In the genomic region with DNA sequence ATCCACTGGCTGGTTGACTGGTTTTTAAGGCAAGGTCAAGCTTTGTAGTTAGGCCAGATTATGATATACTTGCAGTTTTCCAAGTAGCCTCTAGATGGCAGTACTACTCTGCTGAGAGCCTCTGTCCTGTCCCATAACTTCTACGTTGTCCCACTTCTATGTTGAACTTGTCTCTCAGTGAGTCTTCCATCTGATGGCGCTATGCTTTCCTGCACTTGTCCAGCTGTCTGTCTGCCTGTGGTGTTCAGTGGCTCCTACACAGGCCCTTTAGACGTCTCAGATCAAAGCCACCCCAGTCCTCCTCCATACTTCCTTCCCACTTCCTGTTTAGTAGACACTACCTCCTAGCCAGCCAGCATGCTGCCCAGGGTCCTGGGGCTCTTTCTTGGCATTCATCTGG, we compare ENCODE assay signal across 9 mouse cellular contexts. TPM values are rescaled to one million over a fixed set of nuclear protein-coding genes. Genes with fewer than 3 reads are reported as not detected.
DNase-seq lines count a peak whose midpoint lies in the region; ATAC-seq lines count a peak whose summit lies in the region.
"Had no signal": no experiment of that assay in that cellular context is flagged by ENCODE, and none has a peak within 500 bp of the region (broad histone marks: within the 10 kb centered on the region; RNA-seq: fewer than 3 reads in every experiment).

No protein-coding gene starts in this region.

- H3K36me3 ChIP-seq in midbrain, embryonic 16.5 days (ENCODE audit: control insufficient read depth, insufficient read depth, low read length) = peaks cover 13% of the 10 kb centered on the region

- no peak overlapping the region for H3K9ac ChIP-seq in midbrain, embryonic 16.5 days (ENCODE audit: low read depth, low read length)

- 31% methylated on average over 3 of the region's 3 CpGs for WGBS in midbrain, embryonic 16.5 days

- no peak overlapping the region for H3K4me2 ChIP-seq in midbrain, embryonic 16.5 days (ENCODE audit: low read length)

- peak; percentile 78 for ATAC-seq in CD4-positive, CD25-positive, alpha-beta regulatory T cell, adult 4 months
- ATAC-seq in midbrain, embryonic 16.5 days = peak; percentile 46; the same call in 1 of the 2 replicates

- H3K4me1 ChIP-seq in midbrain, embryonic 16.5 days (ENCODE audit: control insufficient read depth, insufficient read depth, low read length) = no peaks in the 10 kb centered on the region

- no peak overlapping the region for H3K4me3 ChIP-seq in midbrain, embryonic 16.5 days (ENCODE audit: low read depth, low read length)
- H3K4me3 ChIP-seq: myocyte had no signal

- no peaks in the 10 kb centered on the region for H3K9me3 ChIP-seq in midbrain, embryonic 16.5 days (replicated peaks; ENCODE audit: control insufficient read depth, low read length, poor library complexity, severe bottlenecking)

- peak; percentile 19 to 46 for DNase-seq in frontal cortex, postnatal 36 days (ENCODE audit: low spot score in 2 of 2)
- DNase-seq in frontal cortex, postnatal 10 days (ENCODE audit: low spot score in 2 of 2) = no peak
- peak; percentile 57 for DNase-seq in c-Kit-positive CD71-positive TER-119-positive erythroid progenitor cells, embryonic 14.5 days (ENCODE audit: low spot score)
- peak; percentile 41 for DNase-seq in heart, postnatal 4 days
- DNase-seq in layer of hippocampus, postnatal 14 days (ENCODE audit: low spot score in 2 of 2) = peak; percentile 18 to 52
- no peak for DNase-seq in testis, postnatal 10 days (ENCODE audit: low spot score)

- H3K27me3 ChIP-seq in midbrain, embryonic 16.5 days (ENCODE audit: control insufficient read depth, insufficient read depth, low read depth, low read length) = no peaks in the 10 kb centered on the region

- no peak overlapping the region for H3K27ac ChIP-seq in midbrain, embryonic 16.5 days (ENCODE audit: low read length)

RNA-seq across cellular contexts. Expression of gene Oxct2a, which starts 17.6 kb away (rescaled TPM):
- polyA plus RNA-seq in CD4-positive, CD25-positive, alpha-beta regulatory T cell, adult 4 months (2017; shearing (Covaris generic)) = not detected
- not detected for total RNA-seq in heart, postnatal 4 days (2021)
- total RNA-seq in layer of hippocampus, postnatal 14 days (2021) = under 1 TPM in 1 of 2 experiments, not detected in 1; 0.18 TPM
- 0.15 TPM in 1 of 2 replicates, not detected in the other for polyA plus RNA-seq in midbrain, embryonic 16.5 days (2015; fragmentation: Nextera tagmentation; extraction: Ambion mirVana)

RNA-seq across cellular contexts. Expression of gene Bmp8a, which starts 37.3 kb away (rescaled TPM):
- not detected for polyA plus RNA-seq in CD4-positive, CD25-positive, alpha-beta regulatory T cell, adult 4 months (2017; shearing (Covaris generic))
- under 1 TPM in 1 of 2 experiments, not detected in 1; 0.14 TPM for total RNA-seq in heart, postnatal 4 days (2021)
- not detected for total RNA-seq in layer of hippocampus, postnatal 14 days (2021)
- 0.21 TPM in 1 of 2 replicates, not detected in the other for polyA plus RNA-seq in midbrain, embryonic 16.5 days (2015; fragmentation: Nextera tagmentation; extraction: Ambion mirVana)

RNA-seq across cellular contexts. Expression of gene Pabpc4, which starts 43.6 kb away (rescaled TPM):
- 10 to 100 TPM; 10.3 to 17.7 TPM for polyA plus RNA-seq in CD4-positive, CD25-positive, alpha-beta regulatory T cell, adult 4 months (2017; shearing (Covaris generic))
- total RNA-seq in heart, postnatal 4 days (2021) = 100 to 1,000 TPM; 246 to 255 TPM
- 10 to 100 TPM; 39.4 to 45.7 TPM for total RNA-seq in layer of hippocampus, postnatal 14 days (2021)
- 28.1 and 29.5 TPM in 2 replicates for polyA plus RNA-seq in midbrain, embryonic 16.5 days (2015; fragmentation: Nextera tagmentation; extraction: Ambion mirVana)

Comparison
In these comparisons a context has a peak if more than half of its experiments do, and no peak if none do; other contexts are left out.
1. DNase-seq: peak in frontal cortex, postnatal 36 days (2 of 2), c-Kit-positive CD71-positive TER-119-positive erythroid progenitor cells, embryonic 14.5 days (single experiment), heart, postnatal 4 days (single experiment) and layer of hippocampus, postnatal 14 days (2 of 2); none in frontal cortex, postnatal 10 days (0 of 2) and testis, postnatal 10 days (single experiment).
2. RNA of gene Pabpc4, which starts 43.6 kb away (total RNA-seq): 246 to 255 TPM in heart, postnatal 4 days; 39.4 to 45.7 TPM in layer of hippocampus, postnatal 14 days; every median in the first group is over 4 times any median in the second.